ENCODE assay signal across 10 mouse cellular contexts in the genomic region with DNA sequence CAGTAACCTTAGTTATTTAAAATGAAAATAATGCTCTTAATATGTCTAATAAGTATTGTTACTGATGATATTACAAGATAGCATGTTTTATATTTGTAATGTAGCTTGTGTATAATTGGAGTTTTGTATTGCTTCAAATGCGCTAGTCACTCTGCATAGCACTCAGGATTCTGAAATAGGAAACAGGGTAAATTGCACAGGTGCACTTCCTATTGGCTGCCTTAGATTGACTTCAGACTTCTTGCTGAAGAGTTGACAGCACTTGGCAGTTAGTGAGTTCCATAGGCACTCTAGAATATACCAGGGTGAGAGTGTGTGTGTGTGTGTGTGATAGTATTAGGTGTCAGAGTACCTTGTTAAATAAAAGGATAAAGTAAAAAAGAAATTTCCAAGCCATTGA. TPM values are rescaled to one million over a fixed set of nuclear protein-coding genes. Genes with fewer than 3 reads are reported as not detected.
DNase-seq lines count a peak whose midpoint lies in the region; ATAC-seq and TF ChIP-seq lines count a peak whose summit lies in the region.
"Had no signal": no experiment of that assay in that cellular context is flagged by ENCODE, and none has a peak within 500 bp of the region (broad histone marks: within the 10 kb centered on the region; RNA-seq: fewer than 3 reads in every experiment).

No protein-coding gene starts in this region.

- peaks cover 25% of the 10 kb centered on the region for H3K4me1 ChIP-seq in forebrain, embryonic 10.5 days
- H3K4me1 ChIP-seq in forebrain, postnatal 0 days (ENCODE audit: insufficient read depth) = peaks cover 15% of the 10 kb centered on the region; the same call in 1 of the 2 replicates
- peaks cover 7% of the 10 kb centered on the region for H3K4me1 ChIP-seq in stomach, embryonic 14.5 days (ENCODE audit: control insufficient read depth, insufficient read depth, low read length)
- no peaks in the 10 kb centered on the region for H3K4me1 ChIP-seq in stomach, postnatal 0 days (replicated peaks; ENCODE audit: control insufficient read depth, insufficient read depth)
- peaks cover 44% of the 10 kb centered on the region for H3K4me1 ChIP-seq in liver, embryonic 12.5 days

- H3K9me3 ChIP-seq in forebrain, embryonic 10.5 days = no peaks in the 10 kb centered on the region
- H3K9me3 ChIP-seq in forebrain, postnatal 0 days (ENCODE audit: low read length) = no peaks in the 10 kb centered on the region
- no peaks in the 10 kb centered on the region for H3K9me3 ChIP-seq in stomach, embryonic 14.5 days (ENCODE audit: control insufficient read depth, low read depth, low read length)
- no peaks in the 10 kb centered on the region for H3K9me3 ChIP-seq in stomach, postnatal 0 days (ENCODE audit: control insufficient read depth, low read length)
- no peaks in the 10 kb centered on the region for H3K9me3 ChIP-seq in liver, embryonic 12.5 days (replicated peaks)

- TF ChIP-seq EP300 in stomach, postnatal 0 days (optimal IDR thresholded peaks at IDR 0.05) = no peak

- no peak for TF ChIP-seq CTCF in forebrain, postnatal 0 days (IDR thresholded peaks at IDR 0.05; ENCODE audit: low read depth)
- TF ChIP-seq CTCF in stomach, postnatal 0 days (IDR thresholded peaks at IDR 0.05; ENCODE audit: low read depth) = no peak

- no peak overlapping the region for H3K27ac ChIP-seq in forebrain, embryonic 10.5 days
- H3K27ac ChIP-seq in forebrain, postnatal 0 days (ENCODE audit: low read depth, low read length) = no peak overlapping the region
- no peak overlapping the region for H3K27ac ChIP-seq in stomach, embryonic 14.5 days (ENCODE audit: low read length)
- no peak overlapping the region for H3K27ac ChIP-seq in stomach, postnatal 0 days (replicated peaks)
- H3K27ac ChIP-seq in liver, embryonic 12.5 days = peak overlapping the region; percentile 37; the same call in 1 of the 2 replicates

- H3K4me3 ChIP-seq in forebrain, embryonic 10.5 days = peak overlapping the region; percentile 93; the same call in 1 of the 2 replicates
- H3K4me3 ChIP-seq in forebrain, postnatal 0 days (ENCODE audit: low read depth, low read length) = no peak overlapping the region
- H3K4me3 ChIP-seq in stomach, embryonic 14.5 days (ENCODE audit: low read depth, low read length) = peak overlapping the region; percentile 12; the same call in 1 of the 2 replicates
- no peak overlapping the region for H3K4me3 ChIP-seq in stomach, postnatal 0 days (ENCODE audit: low read depth, low read length)
- peak overlapping the region; percentile 39 for H3K4me3 ChIP-seq in liver, embryonic 12.5 days

- WGBS in forebrain, embryonic 10.5 days = 91% methylated on average over 1 of the region's 1 CpGs
- 59% methylated on average over 1 of the region's 1 CpGs for WGBS in forebrain, postnatal 0 days
- 76% methylated on average over 1 of the region's 1 CpGs for WGBS in stomach, embryonic 14.5 days
- WGBS in stomach, postnatal 0 days = 74% methylated on average over 1 of the region's 1 CpGs
- WGBS in liver, embryonic 12.5 days (ENCODE audit: insufficient replicate concordance) = 78% methylated on average over 1 of the region's 1 CpGs

- DNase-seq in forebrain, embryonic 10.5 days (ENCODE audit: extremely low spot score, low spot score) = no peak
- DNase-seq in forebrain, postnatal 0 days = no peak
- DNase-seq in stomach, postnatal 0 days (ENCODE audit: low spot score) = no peak
- peak; percentile 29 for DNase-seq in splenic B cell, adult 2 months (ENCODE audit: low read depth, low spot score)
- DNase-seq in adrenal gland, postnatal 10 days = no peak
- DNase-seq: cerebellum, adult 9-10 months; thymus, adult 2 months had no signal

- H3K36me3 ChIP-seq in forebrain, embryonic 10.5 days (replicated peaks) = peaks cover 33% of the 10 kb centered on the region
- H3K36me3 ChIP-seq in forebrain, postnatal 0 days (ENCODE audit: insufficient read depth) = peaks cover 5% of the 10 kb centered on the region; the same call in 1 of the 2 replicates
- H3K36me3 ChIP-seq in stomach, embryonic 14.5 days (ENCODE audit: control insufficient read depth, insufficient read depth, low read length) = peaks cover 3% of the 10 kb centered on the region; the same call in 1 of the 2 replicates
- H3K36me3 ChIP-seq in stomach, postnatal 0 days (ENCODE audit: control insufficient read depth, insufficient read depth, low read length) = no peaks in the 10 kb centered on the region
- peaks cover 25% of the 10 kb centered on the region for H3K36me3 ChIP-seq in liver, embryonic 12.5 days
- no peaks in the 10 kb centered on the region for H3K36me3 ChIP-seq in splenic B cell, adult 2 months (ENCODE audit: control insufficient read depth, insufficient read depth, low read length, poor library complexity, severe bottlenecking)

- H3K9ac ChIP-seq in forebrain, postnatal 0 days = no peak overlapping the region
- no peak overlapping the region for H3K9ac ChIP-seq in stomach, embryonic 14.5 days (replicated peaks; ENCODE audit: low read depth, low read length)
- no peak overlapping the region for H3K9ac ChIP-seq in stomach, postnatal 0 days (ENCODE audit: low read length)
- H3K9ac ChIP-seq in liver, embryonic 12.5 days = peak overlapping the region; percentile 48; the same call in 1 of the 2 replicates

- no peak for ATAC-seq in forebrain, postnatal 0 days
- no peak for ATAC-seq in stomach, embryonic 14.5 days (ENCODE audit: insufficient number of reproducible peaks, insufficient read depth, low FRiP score, low read depth)
- ATAC-seq in stomach, postnatal 0 days (ENCODE audit: low FRiP score, low TSS enrichment) = no peak
- no peak for ATAC-seq in liver, embryonic 12.5 days
- no peak for ATAC-seq in granulocyte monocyte progenitor cell, adult 5-6 weeks (replicated peaks; ENCODE audit: poor library complexity, severe bottlenecking)

- no peaks in the 10 kb centered on the region for H3K27me3 ChIP-seq in forebrain, embryonic 10.5 days (ENCODE audit: poor library complexity, severe bottlenecking)
- H3K27me3 ChIP-seq in forebrain, postnatal 0 days (ENCODE audit: insufficient read depth, low read length) = no peaks in the 10 kb centered on the region
- no peaks in the 10 kb centered on the region for H3K27me3 ChIP-seq in stomach, embryonic 14.5 days (ENCODE audit: control insufficient read depth, insufficient read depth, low read length)
- H3K27me3 ChIP-seq in stomach, postnatal 0 days (ENCODE audit: control insufficient read depth, insufficient read depth, low read length) = no peaks in the 10 kb centered on the region
- no peaks in the 10 kb centered on the region for H3K27me3 ChIP-seq in liver, embryonic 12.5 days (replicated peaks)
- no peaks in the 10 kb centered on the region for H3K27me3 ChIP-seq in splenic B cell, adult 2 months (ENCODE audit: control insufficient read depth, insufficient read depth, low read length, poor library complexity, severe bottlenecking)

- H3K4me2 ChIP-seq in forebrain, postnatal 0 days (ENCODE audit: low read depth) = no peak overlapping the region
- H3K4me2 ChIP-seq in stomach, embryonic 14.5 days (replicated peaks; ENCODE audit: low read depth, low read length) = peak overlapping the region; percentile 32
- no peak overlapping the region for H3K4me2 ChIP-seq in stomach, postnatal 0 days (replicated peaks; ENCODE audit: low read depth)
- peak overlapping the region; percentile 57 for H3K4me2 ChIP-seq in liver, embryonic 12.5 days

RNA-seq across cellular contexts. Expression of gene Arid2, which starts 2.7 kb away (rescaled TPM):
- polyA plus RNA-seq in forebrain, embryonic 10.5 days (2016; fragmentation: Nextera tagmentation; extraction: Ambion mirVana) = 28.7 and 29.0 TPM in 2 replicates
- total RNA-seq in forebrain, postnatal 0 days (2014; rRNA removed) = 32.2 and 49.9 TPM in 2 replicates
- 7.8 and 10.7 TPM in 2 replicates for polyA plus RNA-seq in forebrain, postnatal 0 days (2015; fragmentation: Nextera tagmentation; extraction: Ambion mirVana)
- 29.6 and 31.2 TPM in 2 replicates for polyA plus RNA-seq in stomach, embryonic 14.5 days (2014; fragmentation: Nextera tagmentation; extraction: Ambion mirVana)
- polyA plus RNA-seq in stomach, postnatal 0 days (2015; fragmentation: Nextera tagmentation; extraction: Ambion mirVana) = 7.3 and 8.3 TPM in 2 replicates
- 14.1 and 14.5 TPM in 2 replicates for polyA plus RNA-seq in liver, embryonic 12.5 days (2016; fragmentation: Nextera tagmentation; extraction: Ambion mirVana)
- 41.7 and 64.9 TPM in 2 replicates for total RNA-seq in granulocyte monocyte progenitor cell, adult 5-6 weeks (2014; fragmentation: Nextera tagmentation)
- total RNA-seq in granulocyte monocyte progenitor cell, adult 5-6 weeks (2017) = 33.8 and 38.6 TPM in 2 replicates
- 10 to 100 TPM; 39.9 to 52.9 TPM for total RNA-seq in adrenal gland, postnatal 10 days (2021)

Comparison
In these comparisons a context has a peak if more than half of its experiments do, and no peak if none do; other contexts are left out.
1. H3K4me3 ChIP-seq: peak in forebrain, embryonic 10.5 days (single experiment), stomach, embryonic 14.5 days (single experiment) and liver, embryonic 12.5 days (single experiment); none in forebrain, postnatal 0 days (single experiment) and stomach, postnatal 0 days (single experiment).
2. H3K4me2 ChIP-seq: peak in stomach, embryonic 14.5 days (single experiment) and liver, embryonic 12.5 days (single experiment); none in forebrain, postnatal 0 days (single experiment) and stomach, postnatal 0 days (single experiment).